Mouse (Mus musculus) stomach, embryonic 15.5 days (tissue): ENCODE results near the gene Dlgap5. TPM values are rescaled to one million over a fixed set of nuclear protein-coding genes. Genes with fewer than 3 reads are reported as not detected.

Experiments
- ATAC-seq: fragments of 200-750 bp; cut with Nextera tagmentation; 2 replicates; pipeline ENCODE4 v1.8.0; 2017; ENCODE audit warnings: low read depth, moderate number of reproducible peaks, moderate TSS enrichment; ENCODE audit not compliant: insufficient read depth, low FRiP score
- H3K27ac ChIP-seq: fragments of 300-500 bp; sonication (generic); 2 replicates; pipeline ENCODE4 v1.5.1; 2015; ENCODE audit warnings: mild to moderate bottlenecking, inconsistent platforms
- H3K27me3 ChIP-seq: fragments of 300-500 bp; sonication (generic); replicated peaks from 2 replicates; pipeline ENCODE4 v1.6.1; 2015; ENCODE audit warnings: inconsistent platforms
- H3K36me3 ChIP-seq: fragments of 300-500 bp; sonication (generic); 2 replicates; pipeline ENCODE4 v1.6.1; 2015; ENCODE audit warnings: inconsistent platforms
- H3K4me1 ChIP-seq: fragments of 300-500 bp; sonication (generic); 2 replicates; pipeline ENCODE4 v1.6.1; 2015; ENCODE audit warnings: inconsistent platforms
- H3K4me2 ChIP-seq: fragments of 300-500 bp; sonication (generic); 2 replicates; pipeline ENCODE4 v1.6.1; 2015; ENCODE audit warnings: mild to moderate bottlenecking, inconsistent platforms
- H3K4me3 ChIP-seq: fragments of 300-500 bp; sonication (generic); replicated peaks from 2 replicates; pipeline ENCODE4 v1.5.1; 2015; ENCODE audit warnings: inconsistent platforms
- H3K9ac ChIP-seq: fragments of 300-500 bp; sonication (generic); 2 replicates; pipeline ENCODE4 v1.6.1; 2015; ENCODE audit warnings: inconsistent platforms
- H3K9me3 ChIP-seq: fragments of 300-500 bp; sonication (generic); 2 replicates; pipeline ENCODE4 v1.6.1; 2016; ENCODE audit warnings: inconsistent platforms
- WGBS: fragments of 180-500 bp; shearing (Covaris S2); methylation state at CpG from one replicate; pipeline ENCODE4 v1.1.7; 2015; 5-methylcytosine and 5-hydroxymethylcytosine counted together
- polyA plus RNA-seq: library from polyadenylated mRNA; unstranded; fragments of >200 nt; fragmentation: Nextera tagmentation; extraction: Ambion mirVana; gene quantifications from 2 replicates; pipeline ENCODE4 v1.2.1, GENCODE M21; 2015

The Dlgap5 gene
- polyA plus RNA-seq, 1 experiment from 2014 or later: 37.2 TPM

- Histone ChIP-seq H3K9me3 (no peaks in the 10 kb centered on the region), H3K27me3 (no peaks in the 10 kb centered on the region), H3K36me3 (peaks cover 60% of the 10 kb centered on the region), H3K4me3 (no peak overlapping the region), H3K27ac (no peak overlapping the region), H3K4me2 (no peak overlapping the region), H3K4me1 (no peaks in the 10 kb centered on the region), H3K9ac (no peak overlapping the region)
- no peak for ATAC-seq
- 92% methylated on average over 10 of the region's 10 CpGs for WGBS
These were observed 24.7 kb downstream of the Dlgap5 start for GRCm38 (mm10) chr14:47393354-47394094.

DNA sequence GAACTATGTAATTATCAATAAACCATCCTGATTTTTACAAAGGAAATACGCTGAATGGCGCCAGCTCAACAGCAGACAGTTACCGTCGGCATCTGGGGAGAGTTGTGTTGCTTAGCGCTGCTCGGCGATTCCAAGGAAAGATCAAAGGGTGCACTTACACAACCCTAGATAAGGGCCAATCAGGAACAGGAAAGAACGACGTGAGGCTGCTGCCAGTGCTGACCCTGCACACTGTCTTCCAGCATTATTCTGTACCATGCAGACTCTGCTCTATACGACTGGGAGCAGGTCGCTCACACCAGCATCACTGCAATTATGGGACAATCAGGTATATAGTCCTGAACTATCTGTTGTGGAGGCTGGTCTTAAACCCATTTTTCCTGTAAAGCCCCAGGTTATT is 32.1 kb downstream of the Dlgap5 start:
- H3K27ac ChIP-seq: no peak overlapping the region
- no peak overlapping the region for H3K4me3 ChIP-seq
- 0 out of 2 replicates have a peak, but pooled peaks have one; percentile 56 for ATAC-seq
- H3K36me3 ChIP-seq: peaks cover 22% of the 10 kb centered on the region
- H3K27me3 ChIP-seq: no peaks in the 10 kb centered on the region
- no peaks in the 10 kb centered on the region for H3K9me3 ChIP-seq
- no peak overlapping the region for H3K4me2 ChIP-seq
- 75% methylated on average over 11 of the region's 11 CpGs for WGBS
- H3K4me1 ChIP-seq: no peaks in the 10 kb centered on the region
- H3K9ac ChIP-seq: no peak overlapping the region

- Histone ChIP-seq H3K9me3 (no peaks in the 10 kb centered on the region), H3K4me2 (no peak overlapping the region), H3K27me3 (no peaks in the 10 kb centered on the region), H3K4me1 (no peaks in the 10 kb centered on the region), H3K36me3 (peaks cover 11% of the 10 kb centered on the region), H3K4me3 (no peak overlapping the region), H3K27ac (no peak overlapping the region), H3K9ac (no peak overlapping the region)
- WGBS: 85% methylated on average over 10 of the region's 10 CpGs
- no peak for ATAC-seq
These were observed 33.6 kb downstream of the Dlgap5 start for GRCm38 (mm10) chr14:47384653-47385052.

GRCm38 (mm10) chr14:47383911-47384310 is 34.3 kb downstream of the Dlgap5 start:
- Histone ChIP-seq H3K4me2 (no peak overlapping the region), H3K27me3 (no peaks in the 10 kb centered on the region), H3K4me3 (no peak overlapping the region), H3K36me3 (peaks cover 8% of the 10 kb centered on the region; the same call in 1 of the 2 replicates), H3K9me3 (no peaks in the 10 kb centered on the region), H3K4me1 (no peaks in the 10 kb centered on the region), H3K27ac (no peak overlapping the region), H3K9ac (no peak overlapping the region)
- WGBS: 84% methylated on average over 7 of the region's 7 CpGs
- no peak for ATAC-seq

DNA sequence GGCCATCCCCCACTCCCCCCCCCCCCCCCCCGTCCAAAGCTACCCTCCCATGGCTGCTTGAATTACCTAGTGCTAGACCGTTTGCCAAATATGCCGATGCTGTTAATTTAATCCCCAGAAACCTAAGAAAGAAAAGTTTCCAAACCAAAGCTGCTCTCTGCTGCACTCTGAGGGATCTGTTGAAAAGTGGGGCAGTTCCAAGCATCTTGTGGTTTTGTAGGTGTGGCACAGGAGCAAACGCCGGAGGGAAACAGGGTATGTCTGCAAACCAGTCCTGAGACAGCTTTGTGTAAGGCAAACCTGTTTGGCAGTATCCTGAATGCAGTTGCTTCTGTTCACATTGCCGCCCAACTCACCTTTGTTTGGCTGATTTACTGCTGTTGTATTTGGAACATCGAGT is 39.9 kb downstream of the Dlgap5 start:
- ATAC-seq: no peak
- Histone ChIP-seq H3K27ac (no peak overlapping the region), H3K9me3 (no peaks in the 10 kb centered on the region), H3K36me3 (no peaks in the 10 kb centered on the region), H3K9ac (no peak overlapping the region), H3K4me1 (peaks cover 11% of the 10 kb centered on the region), H3K27me3 (0 out of 2 replicates have a peak, but pooled peaks cover 10% of the 10 kb centered on the region), H3K4me3 (no peak overlapping the region), H3K4me2 (no peak overlapping the region)
- 69% methylated on average over 7 of the region's 7 CpGs for WGBS

DNA sequence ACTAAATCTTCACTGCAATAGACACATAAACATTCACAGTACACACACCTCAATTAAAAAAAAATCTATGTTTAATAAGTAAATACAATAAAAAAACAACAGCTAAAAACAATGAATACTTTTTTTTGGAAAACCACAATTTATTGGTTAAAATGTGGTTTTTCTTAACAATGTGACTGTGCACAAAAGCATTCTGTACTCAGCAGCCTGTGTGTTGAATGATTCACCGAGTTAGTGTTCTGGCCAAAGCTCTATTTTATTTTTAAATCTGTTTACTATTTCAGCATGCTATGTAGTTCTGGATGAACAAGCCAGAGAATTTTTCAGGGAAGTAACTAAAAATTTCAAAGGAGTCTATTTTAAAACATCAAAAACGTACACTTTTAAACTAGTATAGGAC is 41.7 kb downstream of the Dlgap5 start:
- H3K27ac ChIP-seq: no peak overlapping the region
- ATAC-seq: no peak
- H3K4me3 ChIP-seq: no peak overlapping the region
- no peak overlapping the region for H3K4me2 ChIP-seq
- WGBS: 66% methylated on average over 2 of the region's 2 CpGs
- no peaks in the 10 kb centered on the region for H3K36me3 ChIP-seq
- H3K27me3 ChIP-seq: peaks cover 11% of the 10 kb centered on the region; the same call in 1 of the 2 replicates
- no peaks in the 10 kb centered on the region for H3K9me3 ChIP-seq
- H3K4me1 ChIP-seq: peaks cover 15% of the 10 kb centered on the region
- H3K9ac ChIP-seq: no peak overlapping the region

DNA sequence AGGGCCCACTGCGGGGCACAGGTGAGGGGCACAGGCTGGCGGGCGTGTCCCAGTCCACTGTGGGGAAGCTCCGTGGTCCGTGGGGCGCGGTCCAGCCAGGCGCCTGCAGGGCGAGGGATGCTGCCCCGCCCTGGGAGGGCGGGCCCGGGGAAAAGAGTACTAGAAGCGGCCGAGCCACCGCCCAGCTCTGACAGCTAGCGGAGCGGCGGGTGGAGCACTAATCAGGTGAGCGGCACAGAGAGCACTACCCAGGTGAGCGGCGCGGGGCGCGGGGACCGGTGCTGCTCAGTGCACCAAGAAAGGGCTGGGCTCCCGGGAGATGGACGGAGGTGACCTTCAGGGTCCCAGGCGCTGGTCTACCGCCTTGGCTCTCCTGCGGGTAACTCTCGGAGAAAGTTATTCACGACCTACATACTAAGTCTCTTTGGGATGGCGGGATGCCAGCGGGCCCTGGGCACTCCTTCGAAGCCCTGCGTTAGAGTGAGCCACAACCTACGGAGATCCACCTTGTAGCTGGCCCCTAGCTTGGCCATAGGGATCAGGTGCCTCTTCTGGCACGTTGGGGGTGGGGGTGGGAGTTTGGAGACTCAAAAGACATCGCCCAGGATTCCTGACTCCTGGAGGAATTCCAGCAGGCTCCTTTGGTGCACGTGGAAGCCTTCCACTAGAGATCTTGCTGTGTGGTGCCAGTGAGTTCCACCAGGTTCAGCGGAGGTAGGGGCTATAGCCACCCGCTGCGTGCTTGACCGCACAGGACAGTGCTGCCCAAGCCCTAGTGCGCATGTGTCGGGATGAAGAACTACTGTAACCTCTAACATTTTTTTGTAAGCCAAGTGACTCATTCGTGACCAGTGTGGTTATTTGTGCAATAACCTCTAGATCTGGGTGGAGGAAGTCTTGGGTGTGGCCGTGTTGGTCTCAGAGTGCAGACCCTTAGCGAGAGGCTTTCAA is 44.2 kb downstream of the Dlgap5 start:
- H3K27ac ChIP-seq: no peak overlapping the region
- peak; percentile 81 for ATAC-seq
- H3K27me3 ChIP-seq: peaks cover 11% of the 10 kb centered on the region; the same call in 1 of the 2 replicates
- no peaks in the 10 kb centered on the region for H3K36me3 ChIP-seq
- WGBS: 12% methylated on average over 49 of the region's 49 CpGs
- H3K9me3 ChIP-seq: no peaks in the 10 kb centered on the region
- no peak overlapping the region for H3K9ac ChIP-seq
- peaks cover 15% of the 10 kb centered on the region for H3K4me1 ChIP-seq
- peak overlapping the region; percentile 26 for H3K4me3 ChIP-seq
- H3K4me2 ChIP-seq: peak overlapping the region; percentile 50

DNA sequence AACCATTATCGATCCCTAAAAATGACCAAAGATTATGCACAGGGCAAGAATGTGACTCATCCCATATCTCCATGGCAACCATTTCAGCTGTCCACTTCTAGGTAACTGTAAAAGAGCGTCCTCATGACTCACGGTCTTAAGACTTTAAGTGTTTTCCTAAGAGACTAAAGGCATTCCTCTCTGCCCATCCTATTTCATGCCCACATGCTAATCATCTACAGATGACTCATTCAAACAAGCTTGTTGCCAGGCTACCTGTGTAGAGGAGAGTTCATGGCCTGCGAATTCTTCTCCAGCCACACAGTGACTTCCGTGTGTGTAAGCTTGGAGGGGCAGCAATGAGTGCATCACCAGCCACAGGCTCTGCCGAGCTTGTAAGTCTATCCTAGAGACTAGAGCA is 46.5 kb downstream of the Dlgap5 start:
- peaks cover 26% of the 10 kb centered on the region for H3K4me1 ChIP-seq
- no peak overlapping the region for H3K9ac ChIP-seq
- peaks cover 11% of the 10 kb centered on the region; the same call in 1 of the 2 replicates for H3K27me3 ChIP-seq
- H3K27ac ChIP-seq: 0 out of 2 replicates have a peak overlapping the region, but pooled peaks have one; percentile 12
- peak; percentile 41; the same call in 1 of the 2 replicates for ATAC-seq
- no peaks in the 10 kb centered on the region for H3K36me3 ChIP-seq
- WGBS: 55% methylated on average over 6 of the region's 6 CpGs
- H3K4me3 ChIP-seq: no peak overlapping the region
- no peaks in the 10 kb centered on the region for H3K9me3 ChIP-seq
- no peak overlapping the region for H3K4me2 ChIP-seq

- Histone ChIP-seq H3K9ac (no peak overlapping the region), H3K4me3 (no peak overlapping the region), H3K9me3 (no peaks in the 10 kb centered on the region), H3K36me3 (no peaks in the 10 kb centered on the region), H3K4me2 (no peak overlapping the region), H3K4me1 (peaks cover 29% of the 10 kb centered on the region), H3K27ac (no peak overlapping the region), H3K27me3 (peaks cover 11% of the 10 kb centered on the region; the same call in 1 of the 2 replicates)
- no peak for ATAC-seq
- 75% methylated on average over 3 of the region's 3 CpGs for WGBS
These were observed 47.4 kb downstream of the Dlgap5 start for GRCm38 (mm10) chr14:47370790-47371189.

DNA sequence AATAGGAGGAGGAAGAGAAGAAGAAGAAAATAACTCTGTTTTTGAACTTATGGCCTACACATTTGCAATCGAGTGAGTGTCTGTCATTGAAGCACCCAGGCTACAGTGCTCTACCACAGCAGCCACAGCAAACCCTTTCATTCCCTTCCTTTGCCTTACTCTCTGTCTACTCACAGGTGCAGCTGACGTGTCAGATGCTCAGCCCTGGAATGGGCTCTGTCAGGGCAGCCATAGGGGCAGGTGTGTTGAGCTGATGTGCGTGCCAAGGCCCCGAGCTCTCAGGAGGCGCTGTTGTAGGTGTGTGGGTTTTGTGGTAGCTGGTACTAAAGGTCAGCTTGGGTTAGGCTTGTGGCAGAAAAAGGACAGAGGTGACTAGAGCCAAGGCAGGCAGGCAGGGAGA is 48.5 kb downstream of the Dlgap5 start:
- peaks cover 11% of the 10 kb centered on the region; the same call in 1 of the 2 replicates for H3K27me3 ChIP-seq
- no peak overlapping the region for H3K9ac ChIP-seq
- H3K36me3 ChIP-seq: no peaks in the 10 kb centered on the region
- WGBS: 85% methylated on average over 5 of the region's 5 CpGs
- H3K4me2 ChIP-seq: no peak overlapping the region
- peaks cover 32% of the 10 kb centered on the region for H3K4me1 ChIP-seq
- H3K4me3 ChIP-seq: no peak overlapping the region
- ATAC-seq: no peak
- H3K9me3 ChIP-seq: no peaks in the 10 kb centered on the region
- no peak overlapping the region for H3K27ac ChIP-seq

GRCm38 (mm10) chr14:47367461-47367860 is 50.7 kb downstream of the Dlgap5 start, which contains the start of gene Lgals3:
Gene Lgals3 (plus strand): TSS chr14:47367751.
- peak within 1 kb of the TSS; percentile 34; the same call in 1 of the 2 replicates for H3K4me2 ChIP-seq
- H3K4me1 ChIP-seq: peaks cover 23% of the 10 kb centered on the region
- peak within 1 kb of the TSS; percentile 83 for H3K27ac ChIP-seq
- no peak within 1 kb of the TSS for H3K9ac ChIP-seq
- no peak within 1 kb of the TSS for H3K4me3 ChIP-seq
- ATAC-seq: peak; percentile 59; the same call in 1 of the 2 replicates
- WGBS: 28% methylated on average over 9 of the region's 9 CpGs
- no peaks in the 10 kb centered on the region for H3K9me3 ChIP-seq
- no peaks in the 10 kb centered on the region for H3K36me3 ChIP-seq
- H3K27me3 ChIP-seq: no peaks in the 10 kb centered on the region
